Mouse (Mus musculus) erythroblast, embryonic 14.5 days (primary cell): ENCODE data around the gene Tmem63a.

Experiments used
- GATA1 ChIP-seq: IDR thresholded peaks from 2 replicates; pipeline ENCODE4 v1.6.1; 2012; ENCODE audit warnings: low read length, inconsistent platforms, mixed read lengths
- TAL1 ChIP-seq: IDR thresholded peaks from 3 replicates; pipeline ENCODE4 v1.6.1; 2012; ENCODE audit warnings: low read length, inconsistent platforms, mixed read lengths

- no peak for TF ChIP-seq GATA1
- no peak for TF ChIP-seq TAL1
Observed at GRCm38 (mm10) chr1:180956401-180956800, 14.3 kb downstream of the Tmem63a start.
